Mouse (Mus musculus) small intestine, adult 2 months (tissue): ENCODE data around the gene Tnfsf18. TPM values are rescaled to one million over a fixed set of nuclear protein-coding genes. Genes with fewer than 3 reads are reported as not detected.

ENCODE experiments used
- H3K27ac ChIP-seq: fragments of 200-500 bp; 2 replicates; pipeline ENCODE4 v1.5.1; 2012; ENCODE audit warnings: low read depth, low read length, control low read depth, inconsistent platforms; ENCODE audit not compliant: insufficient read depth
- H3K27me3 ChIP-seq: fragments of 200-500 bp; 2 replicates; pipeline ENCODE4 v1.6.1; 2012; ENCODE audit warnings: mild to moderate bottlenecking, moderate library complexity, low read length, inconsistent platforms; ENCODE audit not compliant: control insufficient read depth, insufficient read depth
- H3K36me3 ChIP-seq: fragments of 200-500 bp; 2 replicates; pipeline ENCODE4 v1.6.1; 2012; ENCODE audit warnings: mild to moderate bottlenecking, low read length, control low read depth, inconsistent platforms; ENCODE audit not compliant: control insufficient read depth, insufficient read depth
- H3K4me1 ChIP-seq: fragments of 200-500 bp; 2 replicates; pipeline ENCODE4 v1.6.1; 2012; ENCODE audit warnings: low read length, inconsistent platforms, mixed read lengths; ENCODE audit not compliant: control insufficient read depth, insufficient read depth, insufficient read length
- H3K4me3 ChIP-seq: fragments of 200-500 bp; 2 replicates; pipeline ENCODE4 v1.5.1; 2012; ENCODE audit warnings: low read depth, mild to moderate bottlenecking, control low read depth, inconsistent platforms, low read length, moderate library complexity
- CTCF ChIP-seq: fragments of 200-500 bp; IDR thresholded peaks from 2 replicates; pipeline ENCODE4 v1.5.1; 2012; ENCODE audit warnings: low read depth, mild to moderate bottlenecking, control low read depth, inconsistent platforms, low read length, moderate library complexity, mixed read lengths; ENCODE audit not compliant: insufficient replicate concordance, insufficient read length; ENCODE audit errors: extremely low read depth
- POLR2A ChIP-seq: fragments of 200-500 bp; IDR thresholded peaks from 2 replicates; pipeline ENCODE4 v1.6.1; 2012; ENCODE audit warnings: low read depth, mild to moderate bottlenecking, control low read depth, inconsistent platforms, low read length, moderate library complexity
- WGBS: fragments of 180-500 bp; shearing (Covaris S2); methylation state at CpG from one replicate; pipeline ENCODE4 v1.1.7; 2018; 5-methylcytosine and 5-hydroxymethylcytosine counted together
- polyA plus RNA-seq: library from polyadenylated mRNA; depleted of rRNA; stranded (reverse); fragments of >200 nt; gene quantifications from 2 replicates; pipeline ENCODE4 v1.2.3, GENCODE M21; 2012

The Tnfsf18 gene
- polyA plus RNA-seq, 1 experiment: not detected

- 79% methylated on average over 3 of the region's 3 CpGs for WGBS
- Histone ChIP-seq H3K4me3 (no peak overlapping the region), H3K27ac (peak overlapping the region; percentile 7; the same call in 1 of the 2 replicates), H3K4me1 (no peaks in the 10 kb centered on the region), H3K27me3 (no peaks in the 10 kb centered on the region), H3K36me3 (no peaks in the 10 kb centered on the region)
- TF ChIP-seq CTCF: no peak
- TF ChIP-seq POLR2A: no peak
Measured at GRCm38 (mm10) chr1:161482211-161482610, 12.2 kb upstream of the Tnfsf18 start.

GRCm38 (mm10) chr1:161487069-161487468 lies 7.4 kb upstream of the Tnfsf18 start:
- no peaks in the 10 kb centered on the region for H3K27me3 ChIP-seq
- 68% methylated on average over 5 of the region's 5 CpGs for WGBS
- TF ChIP-seq CTCF (no peak), POLR2A (no peak)
- no peaks in the 10 kb centered on the region for H3K36me3 ChIP-seq
- H3K4me1 ChIP-seq: no peaks in the 10 kb centered on the region
- no peak overlapping the region for H3K4me3 ChIP-seq
- H3K27ac ChIP-seq: no peak overlapping the region

- Histone ChIP-seq H3K4me1 (no peaks in the 10 kb centered on the region), H3K27me3 (no peaks in the 10 kb centered on the region), H3K36me3 (no peaks in the 10 kb centered on the region), H3K4me3 (no peak overlapping the region), H3K27ac (no peak overlapping the region)
- 89% methylated on average over 7 of the region's 7 CpGs for WGBS
- no peak for TF ChIP-seq POLR2A
- no peak for TF ChIP-seq CTCF
Measured at GRCm38 (mm10) chr1:161491766-161492165, 2.7 kb upstream of the Tnfsf18 start.

GRCm38 (mm10) chr1:161496866-161497645 lies 2.6 kb downstream of the Tnfsf18 start:
- no peaks in the 10 kb centered on the region for H3K4me1 ChIP-seq
- H3K4me3 ChIP-seq: no peak overlapping the region
- H3K27ac ChIP-seq: no peak overlapping the region
- TF ChIP-seq CTCF (no peak), POLR2A (no peak)
- no peaks in the 10 kb centered on the region for H3K36me3 ChIP-seq
- 48% methylated on average over 7 of the region's 7 CpGs for WGBS
- no peaks in the 10 kb centered on the region for H3K27me3 ChIP-seq

DNA sequence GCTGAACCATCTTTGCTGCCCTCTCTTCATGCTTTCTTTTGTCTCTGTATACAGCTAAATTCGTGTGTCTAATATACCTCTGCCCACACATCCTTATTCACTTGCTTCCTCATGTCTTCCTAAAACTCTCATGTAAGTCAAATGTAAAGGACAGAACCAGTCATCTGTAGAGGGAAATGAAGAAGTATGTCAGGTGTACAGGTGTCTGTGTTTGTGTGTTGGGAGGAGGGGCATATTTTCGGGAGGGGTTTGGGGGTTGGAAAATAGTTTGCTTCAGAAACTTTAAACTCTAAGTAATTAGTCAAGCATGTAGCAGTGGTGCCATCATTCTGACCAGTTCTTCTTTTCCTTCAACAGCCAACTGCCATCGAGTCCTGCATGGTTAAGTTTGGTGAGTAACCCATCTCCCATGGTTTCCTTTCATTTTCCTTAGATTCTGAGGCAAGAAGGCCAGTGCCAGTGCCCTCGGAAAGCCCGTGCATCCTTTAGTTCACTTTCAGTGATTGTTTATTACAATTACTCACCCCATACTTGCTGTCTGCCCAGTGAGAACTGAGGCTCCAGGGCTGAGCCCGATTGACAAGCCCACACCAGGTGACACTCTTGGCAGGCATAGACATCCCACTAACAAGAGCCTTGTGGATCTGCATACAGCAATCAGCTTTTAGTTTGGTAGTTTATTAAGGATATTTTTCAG lies 5.8 kb downstream of the Tnfsf18 start:
- TF ChIP-seq POLR2A: no peak
- no peak for TF ChIP-seq CTCF
- no peaks in the 10 kb centered on the region for H3K4me1 ChIP-seq
- H3K36me3 ChIP-seq: no peaks in the 10 kb centered on the region
- H3K27ac ChIP-seq: peak overlapping the region; percentile 22; the same call in 1 of the 2 replicates
- 71% methylated on average over 6 of the region's 6 CpGs for whole genome bisulfite sequencing
- H3K4me3 ChIP-seq: no peak overlapping the region
- no peaks in the 10 kb centered on the region for H3K27me3 ChIP-seq

DNA sequence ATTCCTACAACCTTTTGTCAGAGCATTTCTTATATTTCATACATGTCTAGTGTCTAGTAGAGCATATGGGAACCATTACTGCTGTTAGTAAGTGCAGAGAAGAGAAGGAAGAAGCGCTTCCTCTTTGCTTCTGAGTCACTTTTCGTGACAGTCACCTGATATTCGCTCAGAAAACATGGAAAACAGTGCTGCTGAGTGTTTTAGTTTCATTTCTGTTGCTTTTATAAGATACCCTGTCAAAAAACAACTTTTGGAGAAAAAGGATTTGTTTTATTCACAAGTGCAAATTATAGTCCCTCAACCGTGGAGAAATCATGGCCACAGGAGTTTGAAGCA lies 6.3 kb downstream of the Tnfsf18 start:
- H3K27me3 ChIP-seq: no peaks in the 10 kb centered on the region
- H3K4me1 ChIP-seq: no peaks in the 10 kb centered on the region
- 73% methylated on average over 4 of the region's 4 CpGs for WGBS
- TF ChIP-seq POLR2A: no peak
- no peak for TF ChIP-seq CTCF
- no peaks in the 10 kb centered on the region for H3K36me3 ChIP-seq
- peak overlapping the region; percentile 22; the same call in 1 of the 2 replicates for H3K27ac ChIP-seq
- no peak overlapping the region for H3K4me3 ChIP-seq

- WGBS: 77% methylated on average over 4 of the region's 4 CpGs
- TF ChIP-seq CTCF (no peak), POLR2A (no peak)
- Histone ChIP-seq H3K4me1 (no peaks in the 10 kb centered on the region), H3K27me3 (no peaks in the 10 kb centered on the region), H3K4me3 (no peak overlapping the region), H3K27ac (no peak overlapping the region), H3K36me3 (no peaks in the 10 kb centered on the region)
Measured at GRCm38 (mm10) chr1:161506317-161506716, 11.9 kb downstream of the Tnfsf18 start.
